Mouse (Mus musculus): ENCODE results near the gene Rfxap.
A peak's percentile ranks its signal among the peaks of the same experiment; 100 is the strongest.

Rfxap gene

GRCm38 (mm10) chr3:54809111-54809510 lies 1.5 kb upstream of the Rfxap start:
- H3K36me3 ChIP-seq (ENCODE audit: insufficient read depth, low read length), result peaks cover 4% of the 10 kb centered on the region
- TF ChIP-seq POU5F1 (IDR thresholded peaks at IDR 0.05; ENCODE audit: borderline replicate concordance, low read length) (no peak), NANOG (IDR thresholded peaks at IDR 0.05; ENCODE audit: borderline replicate concordance, low read length) (peak; percentile 17; the same call in 1 of the 2 replicates)
- H3K9me3 ChIP-seq (ENCODE audit: low read length), result peaks cover 5% of the 10 kb centered on the region; the same call in 1 of the 2 replicates
- H3K4me3 ChIP-seq (replicated peaks; ENCODE audit: low read length), result no peak overlapping the region
- peaks cover 63% of the 10 kb centered on the region for H3K27me3 ChIP-seq (ENCODE audit: insufficient read depth, low read length)
- H3K4me1 ChIP-seq (replicated peaks; ENCODE audit: low read depth, low read length), result peaks cover 14% of the 10 kb centered on the region

- Histone ChIP-seq H3K36me3 (ENCODE audit: insufficient read depth, low read length) (peaks cover 10% of the 10 kb centered on the region), H3K4me3 (replicated peaks; ENCODE audit: low read length) (peak overlapping the region; percentile 85), H3K4me1 (replicated peaks; ENCODE audit: low read depth, low read length) (peaks cover 14% of the 10 kb centered on the region), H3K9me3 (ENCODE audit: low read length) (peaks cover 5% of the 10 kb centered on the region; the same call in 1 of the 2 replicates), H3K27me3 (ENCODE audit: insufficient read depth, low read length) (peaks cover 51% of the 10 kb centered on the region)
- TF ChIP-seq POU5F1 (IDR thresholded peaks at IDR 0.05; ENCODE audit: borderline replicate concordance, low read length) (no peak), NANOG (IDR thresholded peaks at IDR 0.05; ENCODE audit: borderline replicate concordance, low read length) (no peak), CTCF (conservative IDR thresholded peaks at IDR 0.05; ENCODE audit: low read length) (no peak)
Measured at GRCm38 (mm10) chr3:54807061-54807661, 430 bp downstream of the Rfxap start.

GRCm38 (mm10) chr3:54803713-54804112 lies 3.9 kb downstream of the Rfxap start:
- H3K27me3 ChIP-seq (ENCODE audit: insufficient read depth, low read length), result peaks cover 44% of the 10 kb centered on the region
- no peak overlapping the region for H3K4me3 ChIP-seq (replicated peaks; ENCODE audit: low read length)
- no peaks in the 10 kb centered on the region for H3K9me3 ChIP-seq (ENCODE audit: low read length)
- no peak for TF ChIP-seq CTCF (conservative IDR thresholded peaks at IDR 0.05; ENCODE audit: low read length)
- TF ChIP-seq POU5F1 (IDR thresholded peaks at IDR 0.05; ENCODE audit: borderline replicate concordance, low read length), result no peak
- TF ChIP-seq NANOG (IDR thresholded peaks at IDR 0.05; ENCODE audit: borderline replicate concordance, low read length), result no peak
- peaks cover 14% of the 10 kb centered on the region for H3K4me1 ChIP-seq (replicated peaks; ENCODE audit: low read depth, low read length)
- H3K36me3 ChIP-seq (ENCODE audit: insufficient read depth, low read length), result peaks cover 10% of the 10 kb centered on the region

GRCm38 (mm10) chr3:54797211-54797610 lies 10.4 kb downstream of the Rfxap start:
- Histone ChIP-seq H3K9me3 (ENCODE audit: low read length) (peaks cover 7% of the 10 kb centered on the region; the same call in 1 of the 2 replicates), H3K27me3 (ENCODE audit: insufficient read depth, low read length) (peaks cover 36% of the 10 kb centered on the region), H3K4me3 (replicated peaks; ENCODE audit: low read length) (peak overlapping the region; percentile 26), H3K4me1 (replicated peaks; ENCODE audit: low read depth, low read length) (peaks cover 14% of the 10 kb centered on the region), H3K36me3 (ENCODE audit: insufficient read depth, low read length) (no peaks in the 10 kb centered on the region)
- no peak for TF ChIP-seq POU5F1 (IDR thresholded peaks at IDR 0.05; ENCODE audit: borderline replicate concordance, low read length)
- TF ChIP-seq CTCF (conservative IDR thresholded peaks at IDR 0.05; ENCODE audit: low read length), result peak; percentile 8; the same call in 1 of the 2 replicates
- TF ChIP-seq NANOG (IDR thresholded peaks at IDR 0.05; ENCODE audit: borderline replicate concordance, low read length), result no peak

- peak; percentile 78 for TF ChIP-seq CTCF (conservative IDR thresholded peaks at IDR 0.05; ENCODE audit: low read length)
- TF ChIP-seq NANOG (IDR thresholded peaks at IDR 0.05; ENCODE audit: borderline replicate concordance, low read length), result no peak
- no peak for TF ChIP-seq POU5F1 (IDR thresholded peaks at IDR 0.05; ENCODE audit: borderline replicate concordance, low read length)
- Histone ChIP-seq H3K36me3 (ENCODE audit: insufficient read depth, low read length) (no peaks in the 10 kb centered on the region), H3K9me3 (ENCODE audit: low read length) (peaks cover 7% of the 10 kb centered on the region; the same call in 1 of the 2 replicates), H3K4me3 (replicated peaks; ENCODE audit: low read length) (no peak overlapping the region), H3K4me1 (replicated peaks; ENCODE audit: low read depth, low read length) (peaks cover 14% of the 10 kb centered on the region), H3K27me3 (ENCODE audit: insufficient read depth, low read length) (peaks cover 45% of the 10 kb centered on the region)
Measured at GRCm38 (mm10) chr3:54795806-54796205, 11.8 kb downstream of the Rfxap start.

- Histone ChIP-seq H3K9me3 (ENCODE audit: low read length) (peaks cover 7% of the 10 kb centered on the region; the same call in 1 of the 2 replicates), H3K27me3 (ENCODE audit: insufficient read depth, low read length) (peaks cover 43% of the 10 kb centered on the region), H3K4me3 (replicated peaks; ENCODE audit: low read length) (no peak overlapping the region), H3K36me3 (ENCODE audit: insufficient read depth, low read length) (no peaks in the 10 kb centered on the region), H3K4me1 (replicated peaks; ENCODE audit: low read depth, low read length) (peaks cover 14% of the 10 kb centered on the region)
- TF ChIP-seq NANOG (IDR thresholded peaks at IDR 0.05; ENCODE audit: borderline replicate concordance, low read length), result no peak
- no peak for TF ChIP-seq POU5F1 (IDR thresholded peaks at IDR 0.05; ENCODE audit: borderline replicate concordance, low read length)
- peak; percentile 49 for TF ChIP-seq CTCF (conservative IDR thresholded peaks at IDR 0.05; ENCODE audit: low read length)
Measured at GRCm38 (mm10) chr3:54795379-54795778, 12.2 kb downstream of the Rfxap start.

GRCm38 (mm10) chr3:54793762-54794161 lies 13.8 kb downstream of the Rfxap start:
- no peak for TF ChIP-seq POU5F1 (IDR thresholded peaks at IDR 0.05; ENCODE audit: borderline replicate concordance, low read length)
- no peak for TF ChIP-seq NANOG (IDR thresholded peaks at IDR 0.05; ENCODE audit: borderline replicate concordance, low read length)
- TF ChIP-seq CTCF (conservative IDR thresholded peaks at IDR 0.05; ENCODE audit: low read length), result peak; percentile 82
- Histone ChIP-seq H3K9me3 (ENCODE audit: low read length) (peaks cover 7% of the 10 kb centered on the region; the same call in 1 of the 2 replicates), H3K4me1 (replicated peaks; ENCODE audit: low read depth, low read length) (peaks cover 14% of the 10 kb centered on the region), H3K36me3 (ENCODE audit: insufficient read depth, low read length) (no peaks in the 10 kb centered on the region), H3K27me3 (ENCODE audit: insufficient read depth, low read length) (peaks cover 33% of the 10 kb centered on the region), H3K4me3 (replicated peaks; ENCODE audit: low read length) (no peak overlapping the region)

GRCm38 (mm10) chr3:54791822-54792677 lies 15.5 kb downstream of the Rfxap start:
- peaks cover 2% of the 10 kb centered on the region for H3K4me1 ChIP-seq (replicated peaks; ENCODE audit: low read depth, low read length)
- no peak overlapping the region for H3K4me3 ChIP-seq (replicated peaks; ENCODE audit: low read length)
- H3K36me3 ChIP-seq (ENCODE audit: insufficient read depth, low read length), result no peaks in the 10 kb centered on the region
- TF ChIP-seq CTCF (conservative IDR thresholded peaks at IDR 0.05; ENCODE audit: low read length) (no peak), POU5F1 (IDR thresholded peaks at IDR 0.05; ENCODE audit: borderline replicate concordance, low read length) (no peak), NANOG (IDR thresholded peaks at IDR 0.05; ENCODE audit: borderline replicate concordance, low read length) (no peak)
- H3K27me3 ChIP-seq (ENCODE audit: insufficient read depth, low read length), result peaks cover 18% of the 10 kb centered on the region
- peaks cover 7% of the 10 kb centered on the region; the same call in 1 of the 2 replicates for H3K9me3 ChIP-seq (ENCODE audit: low read length)
